Mouse (Mus musculus) hindlimb bud, embryonic 11.5 days (tissue): ENCODE results near the gene Zdhhc4.

Experiments
- DNase-seq: peaks from one replicate; pipeline ENCODE4 v3.0.0-alpha.2; 2012; ENCODE audit warnings: low read depth, low spot score; ENCODE audit errors: extremely low spot score

Gene Zdhhc4

DNA sequence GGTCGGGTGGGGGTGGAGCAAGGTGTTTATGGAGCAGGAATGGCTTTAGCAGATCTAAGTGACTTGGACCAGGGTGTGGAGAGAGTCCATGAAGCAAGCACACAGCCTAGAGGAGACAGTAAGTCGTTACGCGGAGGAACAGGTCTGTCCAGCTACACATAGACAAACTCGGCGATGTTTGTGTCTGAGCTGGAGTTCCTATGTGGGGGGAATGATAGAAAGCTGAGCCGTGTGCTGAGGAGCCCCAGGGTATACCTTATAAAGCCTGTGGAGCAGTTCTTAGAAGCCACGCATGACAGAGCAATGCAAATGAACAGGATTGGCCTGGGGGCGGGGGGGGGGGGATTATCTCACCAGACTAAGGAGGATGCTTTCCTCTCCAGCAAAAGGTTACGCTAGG lies 49.8 kb downstream of the Zdhhc4 start:
- DNase-seq = no peak

DNA sequence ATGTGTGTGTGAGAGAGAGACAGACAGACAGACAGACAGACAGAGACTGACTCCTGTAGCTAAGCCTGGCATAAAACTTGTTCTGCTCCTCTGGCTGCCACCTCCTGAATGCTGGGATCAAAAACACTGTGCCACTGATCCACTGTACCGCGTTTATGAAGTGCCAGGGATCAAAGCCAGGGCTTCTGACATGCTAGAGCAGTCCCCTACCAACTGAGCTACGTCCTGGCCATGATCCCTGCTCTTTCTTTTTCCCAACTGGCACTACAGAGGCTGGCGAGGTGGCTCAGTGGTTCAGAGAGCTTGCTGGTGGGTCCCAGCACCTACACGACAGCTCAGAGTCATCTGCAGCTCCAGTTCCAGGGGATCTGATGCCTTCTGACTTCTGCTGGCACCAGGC lies 53.3 kb downstream of the Zdhhc4 start:
- DNase-seq = no peak

DNA sequence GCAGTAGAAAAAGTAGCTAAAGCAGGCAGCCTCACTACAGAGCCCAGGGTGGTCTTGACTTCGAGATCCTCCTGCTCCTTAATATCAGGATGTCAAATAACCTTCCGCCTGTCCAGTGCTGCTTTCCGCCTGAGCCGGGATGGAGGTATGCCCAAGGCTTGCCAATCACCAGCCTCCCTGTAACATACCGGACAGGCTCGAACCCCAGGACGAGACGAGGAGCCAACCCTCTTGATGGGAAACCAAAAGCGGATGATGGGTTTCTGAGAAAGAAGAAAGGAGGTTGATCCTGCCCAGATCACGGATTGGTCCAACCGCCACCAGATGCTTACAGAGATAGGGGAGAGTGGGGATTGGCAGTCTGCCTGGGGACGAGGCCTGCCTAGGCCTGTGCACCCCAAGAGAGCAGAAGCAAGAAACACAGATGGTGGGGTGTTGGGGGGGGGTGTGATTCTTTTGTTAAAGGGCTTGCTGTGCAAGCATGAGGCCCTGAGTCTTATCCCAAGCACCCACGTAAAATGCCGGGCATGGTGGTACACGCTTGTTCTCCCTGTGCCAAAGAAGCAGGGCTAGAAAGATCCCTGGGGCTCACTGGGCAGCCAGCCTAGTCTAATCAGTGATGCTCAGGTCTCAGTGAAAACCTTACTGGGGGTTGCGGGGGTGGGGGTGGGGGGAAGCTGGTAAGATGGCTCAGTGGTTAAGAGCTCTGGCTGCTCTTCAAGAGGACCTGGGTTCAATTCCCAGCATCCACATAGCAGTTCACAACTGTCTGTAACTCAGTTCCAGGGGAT lies 56.3 kb downstream of the Zdhhc4 start:
- DNase-seq = no peak

DNA sequence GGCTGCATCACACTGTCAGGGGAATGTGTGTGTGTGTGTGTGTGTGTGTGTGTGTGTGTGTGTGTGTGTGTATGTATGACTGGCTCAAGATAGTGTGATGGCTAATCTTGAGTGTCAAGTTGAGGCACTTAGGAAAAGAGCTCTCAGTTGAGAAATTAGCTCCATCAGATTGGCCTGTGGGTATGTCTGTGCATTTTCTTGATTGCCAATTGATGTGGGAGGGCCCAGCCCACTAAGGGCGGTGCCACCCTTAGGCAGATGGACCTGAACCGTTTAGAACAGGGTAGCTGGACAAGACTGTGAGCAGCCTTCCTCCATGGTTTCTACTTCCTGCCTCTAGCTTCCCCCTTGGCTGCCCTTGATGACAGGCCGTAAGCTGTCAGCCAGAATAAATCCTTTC lies 56.9 kb downstream of the Zdhhc4 start:
- no peak for DNase-seq

DNA sequence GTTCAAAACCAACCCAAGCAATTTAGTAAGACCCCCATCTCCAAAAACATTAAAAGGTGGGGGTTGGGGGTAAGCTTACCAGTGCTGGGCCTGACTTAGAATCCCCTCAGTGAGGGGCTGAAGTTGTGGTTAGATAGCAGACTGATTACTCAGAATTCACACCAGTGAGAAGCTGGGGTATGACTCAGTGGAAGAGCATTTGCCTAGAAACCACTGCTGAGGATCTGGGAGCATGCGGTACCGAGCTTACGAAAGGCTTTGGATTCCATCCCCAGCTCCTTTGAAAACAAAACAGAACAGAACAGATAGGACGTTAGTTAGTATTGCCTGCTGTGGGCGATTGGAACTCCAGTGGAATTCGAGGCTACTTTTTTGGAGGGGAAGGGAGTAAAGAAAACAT lies 57.4 kb downstream of the Zdhhc4 start:
- DNase-seq = no peak

DNA sequence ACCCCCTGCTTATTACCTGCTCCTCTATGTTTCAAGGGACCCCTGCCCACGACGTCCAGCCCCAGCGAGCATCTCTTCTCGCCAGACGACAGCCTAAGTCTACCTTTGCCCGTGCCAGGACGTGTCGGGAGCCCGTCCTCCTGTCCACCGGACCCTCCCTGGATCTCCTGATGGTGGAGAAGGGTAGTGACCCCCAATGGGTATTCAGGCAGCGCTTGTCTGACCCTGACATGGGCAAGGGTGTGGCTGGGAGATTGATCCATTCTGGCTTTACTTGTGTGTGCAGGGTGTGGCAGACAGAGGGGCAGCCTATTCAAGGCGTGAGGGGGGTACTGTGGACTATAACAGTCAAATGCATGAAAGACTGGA lies 58.9 kb downstream of the Zdhhc4 start:
- no peak for DNase-seq

DNA sequence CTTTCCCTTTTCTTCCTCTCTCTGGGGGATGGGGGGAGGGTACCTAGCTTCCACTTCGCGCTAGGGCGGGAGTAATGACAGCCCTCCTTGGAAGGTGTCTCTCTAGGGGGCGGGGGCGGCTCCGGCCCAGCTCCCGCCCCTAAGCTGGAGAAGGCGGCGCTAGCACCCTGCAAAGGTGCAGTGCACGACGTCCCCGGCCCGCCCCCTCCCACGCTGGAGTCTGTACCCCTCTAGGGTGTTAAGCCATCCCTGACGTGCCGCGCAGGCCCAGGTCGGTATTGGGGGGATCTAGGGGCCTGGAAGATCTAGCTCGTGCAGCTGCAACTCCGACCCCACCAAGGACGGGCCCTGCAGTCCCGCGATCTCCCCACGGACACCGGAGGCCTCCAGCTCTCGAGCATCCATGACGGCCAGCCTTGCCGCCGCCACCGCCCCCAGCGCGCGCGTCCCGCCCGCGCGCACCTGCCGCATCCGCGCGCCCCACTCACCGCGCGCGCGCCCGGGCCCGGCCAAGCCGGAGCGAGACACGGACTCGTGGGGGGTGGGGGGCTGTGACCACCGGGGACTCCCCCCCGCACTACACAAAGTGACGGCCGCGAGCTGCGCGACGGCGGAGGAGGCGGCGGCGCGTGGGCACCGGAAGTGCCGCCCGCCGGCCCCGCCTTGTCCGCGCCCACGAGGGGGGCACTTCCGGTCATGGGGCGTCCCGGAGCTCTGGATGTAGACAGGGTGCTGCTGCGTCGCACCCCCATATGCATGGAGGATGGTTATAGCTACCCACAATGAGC lies 59.5 kb downstream of the Zdhhc4 start, which contains the start of gene Zfp316:
TSS of gene Zfp316 (minus strand) at position 660 of the 788 bp plus-strand sequence.
- no peak for DNase-seq

DNA sequence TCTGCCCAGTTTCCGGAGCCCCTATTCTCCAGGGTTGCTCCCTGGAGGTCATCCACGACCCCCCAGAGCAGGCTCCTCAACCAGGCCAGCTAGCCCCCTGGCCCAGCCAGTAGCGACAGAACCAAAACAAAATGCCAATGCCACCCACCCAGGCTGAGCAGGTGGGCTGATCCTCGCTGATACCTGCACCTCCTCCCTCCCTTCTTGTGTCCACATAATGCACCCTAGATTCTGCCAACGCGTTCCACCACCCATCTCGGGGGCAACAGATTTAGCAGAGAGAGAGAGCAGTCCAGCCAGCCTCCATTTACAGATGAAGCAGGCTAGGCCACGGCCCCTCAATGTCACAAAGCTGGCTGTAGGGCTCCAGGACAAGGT lies 60.1 kb downstream of the Zdhhc4 start:
- no peak for DNase-seq

DNA sequence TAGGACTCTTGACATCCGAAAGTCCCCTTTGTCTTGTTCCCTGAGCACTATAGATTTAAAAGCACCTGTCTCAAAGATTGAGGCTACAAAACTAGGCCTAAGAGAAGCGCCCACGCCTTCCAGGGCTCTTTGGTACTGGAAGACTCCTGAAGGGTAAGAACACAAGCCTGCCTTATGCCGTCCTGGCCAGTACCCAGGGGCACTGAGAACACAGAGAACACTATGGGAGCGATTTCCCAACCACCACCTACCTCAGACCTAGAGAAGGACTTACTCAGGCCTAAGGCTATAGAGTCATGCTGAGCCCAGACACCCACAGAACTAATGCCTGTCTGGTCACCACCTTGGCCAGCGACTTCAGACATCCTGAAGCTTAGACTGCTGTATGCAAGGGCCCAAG lies 62.3 kb downstream of the Zdhhc4 start:
- DNase-seq = no peak
